Comparison of ENCODE assay signal across 8 mouse cellular contexts in the genomic region with DNA sequence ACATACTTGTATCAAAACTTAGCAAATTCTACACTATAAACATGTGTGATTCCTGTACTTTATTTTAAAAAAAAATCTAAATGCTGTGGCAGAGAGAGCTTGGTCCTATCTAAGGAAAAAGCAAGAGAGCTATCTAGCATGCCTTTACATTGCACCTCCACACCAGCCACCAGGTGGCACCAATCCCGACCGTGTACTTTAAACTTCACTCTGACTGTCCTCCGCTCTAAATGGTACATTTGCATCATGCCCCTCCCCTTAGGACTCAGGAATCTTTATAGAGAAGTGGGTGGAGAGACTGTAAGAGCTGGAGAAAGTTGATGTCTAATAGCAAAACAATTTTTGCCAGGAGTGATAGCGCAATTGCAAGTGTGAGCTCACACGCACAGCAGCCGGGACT. TPM values are rescaled to one million over a fixed set of nuclear protein-coding genes. Genes with fewer than 3 reads are reported as not detected.
DNase-seq lines count a peak whose midpoint lies in the region; ATAC-seq and TF ChIP-seq lines count a peak whose summit lies in the region.

No protein-coding gene starts in this region.

- no peaks in the 10 kb centered on the region for H3K9me3 ChIP-seq in midbrain, embryonic 14.5 days (ENCODE audit: control insufficient read depth, low read length)
- no peaks in the 10 kb centered on the region for H3K9me3 ChIP-seq in midbrain, embryonic 15.5 days
- no peaks in the 10 kb centered on the region for H3K9me3 ChIP-seq in embryonic facial prominence, embryonic 10.5 days

- no peak overlapping the region for H3K27ac ChIP-seq in midbrain, embryonic 14.5 days (replicated peaks; ENCODE audit: low read depth, low read length)
- no peak overlapping the region for H3K27ac ChIP-seq in midbrain, embryonic 15.5 days
- no peak overlapping the region for H3K27ac ChIP-seq in embryonic facial prominence, embryonic 10.5 days (replicated peaks)
- no peak overlapping the region for H3K27ac ChIP-seq in liver, adult 2 months (replicated peaks; ENCODE audit: insufficient read depth, low read depth, low read length)

- WGBS in midbrain, embryonic 14.5 days: 40% methylated on average over 6 of the region's 6 CpGs
- 34% methylated on average over 6 of the region's 6 CpGs for WGBS in midbrain, embryonic 15.5 days
- WGBS in embryonic facial prominence, embryonic 10.5 days: 39% methylated on average over 6 of the region's 6 CpGs
- WGBS in liver, adult 2 months: 37% methylated on average over 6 of the region's 6 CpGs

- no peaks in the 10 kb centered on the region for H3K79me2 ChIP-seq in liver, adult 2 months (ENCODE audit: control insufficient read depth, insufficient read depth, low read length)

- ATAC-seq in midbrain, embryonic 14.5 days (ENCODE audit: low FRiP score, low TSS enrichment): no peak
- ATAC-seq in midbrain, embryonic 15.5 days (replicated peaks): no peak
- ATAC-seq in activated CD4-positive, CD25-positive, alpha-beta regulatory T cell, adult 4 months: peak; percentile 59

- H3K4me3 ChIP-seq in midbrain, embryonic 14.5 days (replicated peaks; ENCODE audit: low read depth, low read length): no peak overlapping the region
- H3K4me3 ChIP-seq in midbrain, embryonic 15.5 days: no peak overlapping the region
- H3K4me3 ChIP-seq in embryonic facial prominence, embryonic 10.5 days: no peak overlapping the region
- no peak overlapping the region for H3K4me3 ChIP-seq in liver, adult 2 months (ENCODE audit: insufficient read depth, low read depth, low read length)

- H3K4me1 ChIP-seq in midbrain, embryonic 14.5 days (ENCODE audit: control insufficient read depth, insufficient read depth, low read length): no peaks in the 10 kb centered on the region
- no peaks in the 10 kb centered on the region for H3K4me1 ChIP-seq in midbrain, embryonic 15.5 days
- no peaks in the 10 kb centered on the region for H3K4me1 ChIP-seq in embryonic facial prominence, embryonic 10.5 days
- H3K4me1 ChIP-seq in liver, adult 2 months (ENCODE audit: control insufficient read depth, insufficient read depth, low read length): no peaks in the 10 kb centered on the region

- no peaks in the 10 kb centered on the region for H3K36me3 ChIP-seq in midbrain, embryonic 14.5 days (ENCODE audit: control insufficient read depth, insufficient read depth, low read length)
- H3K36me3 ChIP-seq in midbrain, embryonic 15.5 days (replicated peaks): no peaks in the 10 kb centered on the region
- H3K36me3 ChIP-seq in embryonic facial prominence, embryonic 10.5 days (replicated peaks): no peaks in the 10 kb centered on the region
- H3K36me3 ChIP-seq in liver, adult 2 months (ENCODE audit: control insufficient read depth, insufficient read depth, low read length): no peaks in the 10 kb centered on the region

- TF ChIP-seq POLR2A in liver, adult 2 months (IDR thresholded peaks at IDR 0.05; ENCODE audit: extremely low read depth, insufficient read depth, low read length): no peak

- no peak overlapping the region for H3K9ac ChIP-seq in midbrain, embryonic 14.5 days (replicated peaks; ENCODE audit: low read length)
- H3K9ac ChIP-seq in midbrain, embryonic 15.5 days: no peak overlapping the region
- no peak overlapping the region for H3K9ac ChIP-seq in liver, adult 2 months (ENCODE audit: low read depth, low read length)

- peak; percentile 84 for DNase-seq in midbrain, embryonic 14.5 days
- peak; percentile 70 for DNase-seq in embryonic facial prominence, embryonic 10.5 days (ENCODE audit: low spot score)
- peak; percentile 25 for DNase-seq in kidney, adult 11 months
- DNase-seq in liver, adult 2 months (ENCODE audit: extremely low read depth, low read depth, low spot score): peak; percentile 9
- DNase-seq in retina, postnatal 1 day: peak; percentile 76
- DNase-seq in spleen, postnatal 4 days (ENCODE audit: low spot score in 2 of 2): no peak

- TF ChIP-seq CTCF in liver, adult 2 months (IDR thresholded peaks at IDR 0.05; ENCODE audit: low read depth, low read length): peak; percentile 64; the same call in 1 of the 2 replicates

- H3K4me2 ChIP-seq in midbrain, embryonic 14.5 days (ENCODE audit: low read length): 0 out of 2 replicates have a peak overlapping the region, but pooled peaks have one; percentile 15
- H3K4me2 ChIP-seq in midbrain, embryonic 15.5 days: no peak overlapping the region

- H3K27me3 ChIP-seq in midbrain, embryonic 14.5 days (ENCODE audit: control insufficient read depth, insufficient read depth, low read length): no peaks in the 10 kb centered on the region
- H3K27me3 ChIP-seq in midbrain, embryonic 15.5 days (replicated peaks): no peaks in the 10 kb centered on the region
- H3K27me3 ChIP-seq in embryonic facial prominence, embryonic 10.5 days (replicated peaks; ENCODE audit: low read depth, poor library complexity, severe bottlenecking): no peaks in the 10 kb centered on the region
- no peaks in the 10 kb centered on the region for H3K27me3 ChIP-seq in liver, adult 2 months (ENCODE audit: control insufficient read depth, insufficient read depth, low read length)

RNA-seq across cellular contexts. Expression of gene Rpl10-ps3, which starts 11.4 kb away (rescaled TPM):
- 164 and 169 TPM in 2 replicates for polyA plus RNA-seq in midbrain, embryonic 14.5 days (2014; fragmentation: Nextera tagmentation; extraction: Ambion mirVana)
- 113 and 125 TPM in 2 replicates for polyA plus RNA-seq in midbrain, embryonic 15.5 days (2015; fragmentation: Nextera tagmentation; extraction: Ambion mirVana)
- 100 to 1,000 TPM; 286 to 599 TPM for polyA plus RNA-seq in activated CD4-positive, CD25-positive, alpha-beta regulatory T cell, adult 4 months (2017; shearing (Covaris generic))
- 181 and 252 TPM in 2 replicates for polyA plus RNA-seq in embryonic facial prominence, embryonic 10.5 days (2016; fragmentation: Nextera tagmentation; extraction: Ambion mirVana)
- total RNA-seq in liver, adult 2 months (2014; rRNA removed): 81.7 and 91.5 TPM in 2 replicates
- polyA plus RNA-seq in liver, adult 2 months (2012; rRNA removed): 37.6 and 60.6 TPM in 2 replicates

Comparison
In these comparisons a context has a peak if more than half of its experiments do, and no peak if none do; other contexts are left out.
1. DNase-seq: peak in midbrain, embryonic 14.5 days (single experiment), embryonic facial prominence, embryonic 10.5 days (single experiment), kidney, adult 11 months (single experiment), liver, adult 2 months (single experiment) and retina, postnatal 1 day (single experiment); none in spleen, postnatal 4 days (0 of 2).